Mouse (Mus musculus) brain, embryonic 14.5 days (tissue): ENCODE results near the gene Tmem107.

Experiments used
- CTCF ChIP-seq: fragments of 200-500 bp; IDR thresholded peaks from 2 replicates; pipeline ENCODE4 v1.5.1; 2012; ENCODE audit warnings: inconsistent platforms, mild to moderate bottlenecking, moderate library complexity, borderline replicate concordance; ENCODE audit not compliant: insufficient read depth, insufficient read length; ENCODE audit errors: extremely low read depth
- POLR2A ChIP-seq: fragments of 200-500 bp; IDR thresholded peaks from 2 replicates; pipeline ENCODE4 v1.6.1; 2012; ENCODE audit warnings: mild to moderate bottlenecking, inconsistent platforms, borderline replicate concordance; ENCODE audit not compliant: poor library complexity, insufficient read depth, insufficient read length, severe bottlenecking; ENCODE audit errors: extremely low read depth

DNA sequence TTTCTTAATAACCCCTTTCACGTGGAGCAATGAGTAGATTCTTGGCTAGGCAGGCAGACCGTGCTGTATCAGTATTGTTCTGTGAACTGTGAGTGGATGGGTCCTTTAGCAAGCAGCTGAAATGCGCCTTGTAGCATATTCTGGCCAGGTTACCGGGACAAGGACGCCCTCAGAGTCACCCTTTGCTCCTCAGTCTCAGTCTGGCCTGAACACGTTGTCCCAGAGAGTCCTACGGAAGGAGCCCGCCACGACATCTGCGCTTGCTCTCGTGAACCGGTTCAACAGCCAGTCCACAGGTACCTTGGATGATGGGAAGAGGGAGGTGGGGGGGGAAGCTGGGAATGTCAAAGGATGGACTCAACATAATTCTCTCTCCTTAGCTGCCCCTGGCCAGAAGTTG lies 23.0 kb upstream of the Tmem107 start:
- TF ChIP-seq CTCF (no peak), POLR2A (no peak)
